Mouse (Mus musculus) embryonic facial prominence, embryonic 14.5 days (tissue): ENCODE data around the gene Fam49a. TPM values are rescaled to one million over a fixed set of nuclear protein-coding genes. Genes with fewer than 3 reads are reported as not detected.
A peak's percentile ranks its signal among the peaks of the same experiment; 100 is the strongest.

Experiments
- ATAC-seq: fragments of 200-750 bp; cut with Nextera tagmentation; 2 replicates; pipeline ENCODE4 v1.8.0; 2017; ENCODE audit warnings: low read depth, moderate number of reproducible peaks, moderate TSS enrichment
- DNase-seq: peaks from one replicate; pipeline ENCODE4 v3.0.0-alpha.2; 2015; ENCODE audit warnings: low spot score
- H3K27ac ChIP-seq: fragments of 300-500 bp; sonication (generic); replicated peaks from 2 replicates; pipeline ENCODE4 v1.5.1; 2014; ENCODE audit warnings: low read depth, mild to moderate bottlenecking, low read length, moderate library complexity
- H3K27me3 ChIP-seq: fragments of 300-500 bp; sonication (generic); replicated peaks from 2 replicates; pipeline ENCODE4 v1.6.1; 2014; ENCODE audit warnings: low read length; ENCODE audit not compliant: control insufficient read depth, insufficient read depth
- H3K36me3 ChIP-seq: fragments of 300-500 bp; sonication (generic); 2 replicates; pipeline ENCODE4 v1.6.1; 2014; ENCODE audit warnings: low read length, mixed read lengths; ENCODE audit not compliant: control insufficient read depth, insufficient read depth
- H3K4me1 ChIP-seq: fragments of 300-500 bp; sonication (generic); 2 replicates; pipeline ENCODE4 v1.6.1; 2014; ENCODE audit warnings: antibody characterized with exemption, low read length; ENCODE audit not compliant: control insufficient read depth, insufficient read depth
- H3K4me2 ChIP-seq: fragments of 300-500 bp; sonication (generic); 2 replicates; pipeline ENCODE4 v1.6.1; 2014; ENCODE audit warnings: low read depth, mild to moderate bottlenecking, low read length, moderate library complexity, mixed read lengths
- H3K4me3 ChIP-seq: fragments of 300-500 bp; sonication (generic); 2 replicates; pipeline ENCODE4 v1.5.1; 2014; ENCODE audit warnings: low read depth, mild to moderate bottlenecking, low read length
- H3K9ac ChIP-seq: fragments of 300-500 bp; sonication (generic); 2 replicates; pipeline ENCODE4 v1.6.1; 2014; ENCODE audit warnings: low read depth, mild to moderate bottlenecking, low read length, moderate library complexity, mixed read lengths
- H3K9me3 ChIP-seq: fragments of 300-500 bp; sonication (generic); 2 replicates; pipeline ENCODE4 v1.6.1; 2016; ENCODE audit warnings: low read length; ENCODE audit not compliant: control insufficient read depth
- WGBS: fragments of 180-500 bp; shearing (Covaris S2); extraction: QIAGEN DNeasy Blood & Tissue Kit; methylation state at CpG from one replicate; pipeline ENCODE4 v1.1.7; 2014; 5-methylcytosine and 5-hydroxymethylcytosine counted together
- polyA plus RNA-seq: library from polyadenylated mRNA; unstranded; fragments of >200 nt; fragmentation: Nextera tagmentation; extraction: Ambion mirVana; gene quantifications from 2 replicates; pipeline ENCODE4 v1.2.1, GENCODE M21; 2014

The Fam49a gene
- polyA plus RNA-seq, 1 experiment from 2014 or later, result 16.0 TPM

GRCm38 (mm10) chr12:12349645-12350288 is 87.8 kb downstream of the Fam49a start:
- no peaks in the 10 kb centered on the region for H3K36me3 ChIP-seq
- no peaks in the 10 kb centered on the region for H3K4me1 ChIP-seq
- WGBS, result 71% methylated on average over 6 of the region's 6 CpGs
- H3K27me3 ChIP-seq, result no peaks in the 10 kb centered on the region
- ATAC-seq (no peak), DNase-seq (no peak)
- H3K9me3 ChIP-seq, result no peaks in the 10 kb centered on the region
- H3K9ac ChIP-seq, result no peak overlapping the region
- H3K27ac ChIP-seq, result no peak overlapping the region
- no peak overlapping the region for H3K4me2 ChIP-seq
- H3K4me3 ChIP-seq, result no peak overlapping the region

GRCm38 (mm10) chr12:12351816-12352552 is 90.0 kb downstream of the Fam49a start:
- Histone ChIP-seq H3K4me3 (no peak overlapping the region), H3K27me3 (no peaks in the 10 kb centered on the region), H3K4me1 (no peaks in the 10 kb centered on the region), H3K9me3 (no peaks in the 10 kb centered on the region), H3K27ac (no peak overlapping the region), H3K9ac (no peak overlapping the region), H3K4me2 (no peak overlapping the region), H3K36me3 (no peaks in the 10 kb centered on the region)
- 64% methylated on average over 11 of the region's 11 CpGs for WGBS
- DNase-seq (no peak), ATAC-seq (no peak)

- Histone ChIP-seq H3K4me2 (no peak overlapping the region), H3K27me3 (no peaks in the 10 kb centered on the region), H3K4me3 (no peak overlapping the region), H3K27ac (no peak overlapping the region), H3K9ac (no peak overlapping the region), H3K4me1 (no peaks in the 10 kb centered on the region), H3K9me3 (no peaks in the 10 kb centered on the region), H3K36me3 (no peaks in the 10 kb centered on the region)
- 63% methylated on average over 10 of the region's 10 CpGs for WGBS
- ATAC-seq (no peak), DNase-seq (no peak)
These were observed 92.2 kb downstream of the Fam49a start for GRCm38 (mm10) chr12:12354115-12354653.

- Histone ChIP-seq H3K9ac (no peak overlapping the region), H3K4me2 (no peak overlapping the region), H3K27ac (no peak overlapping the region), H3K36me3 (no peaks in the 10 kb centered on the region), H3K9me3 (no peaks in the 10 kb centered on the region), H3K4me1 (no peaks in the 10 kb centered on the region), H3K27me3 (no peaks in the 10 kb centered on the region), H3K4me3 (no peak overlapping the region)
- DNase-seq (no peak), ATAC-seq (no peak)
- 84% methylated on average over 9 of the region's 9 CpGs for WGBS
These were observed 94.1 kb downstream of the Fam49a start for GRCm38 (mm10) chr12:12356048-12356447.

GRCm38 (mm10) chr12:12356463-12356862 is 94.5 kb downstream of the Fam49a start:
- Histone ChIP-seq H3K4me3 (no peak overlapping the region), H3K4me1 (no peaks in the 10 kb centered on the region), H3K9ac (no peak overlapping the region), H3K27me3 (no peaks in the 10 kb centered on the region), H3K36me3 (no peaks in the 10 kb centered on the region), H3K27ac (no peak overlapping the region), H3K4me2 (no peak overlapping the region), H3K9me3 (no peaks in the 10 kb centered on the region)
- ATAC-seq (no peak), DNase-seq (peak; percentile 61)
- 50% methylated on average over 1 of the region's 1 CpGs for WGBS

- no peak overlapping the region for H3K27ac ChIP-seq
- 76% methylated on average over 5 of the region's 5 CpGs for WGBS
- no peaks in the 10 kb centered on the region for H3K4me1 ChIP-seq
- no peaks in the 10 kb centered on the region for H3K9me3 ChIP-seq
- ATAC-seq (no peak), DNase-seq (no peak)
- 0 out of 2 replicates have a peak, but pooled peaks cover under 1% of the 10 kb centered on the region for H3K36me3 ChIP-seq
- no peak overlapping the region for H3K9ac ChIP-seq
- no peak overlapping the region for H3K4me2 ChIP-seq
- no peaks in the 10 kb centered on the region for H3K27me3 ChIP-seq
- H3K4me3 ChIP-seq, result no peak overlapping the region
These were observed 95.0 kb downstream of the Fam49a start for GRCm38 (mm10) chr12:12356946-12357345.

- 88% methylated on average over 5 of the region's 5 CpGs for WGBS
- Histone ChIP-seq H3K36me3 (0 out of 2 replicates have a peak, but pooled peaks cover 14% of the 10 kb centered on the region), H3K9me3 (no peaks in the 10 kb centered on the region), H3K27ac (no peak overlapping the region), H3K27me3 (no peaks in the 10 kb centered on the region), H3K4me2 (no peak overlapping the region), H3K9ac (no peak overlapping the region), H3K4me3 (no peak overlapping the region), H3K4me1 (no peaks in the 10 kb centered on the region)
- no peak for DNase-seq
- no peak for ATAC-seq
These were observed 98.0 kb downstream of the Fam49a start for GRCm38 (mm10) chr12:12359923-12360322.

GRCm38 (mm10) chr12:12362371-12362770 is 100.4 kb downstream of the Fam49a start:
- H3K27me3 ChIP-seq, result no peaks in the 10 kb centered on the region
- 53% methylated on average over 10 of the region's 10 CpGs for WGBS
- no peaks in the 10 kb centered on the region for H3K9me3 ChIP-seq
- no peak overlapping the region for H3K9ac ChIP-seq
- no peak for DNase-seq
- H3K4me1 ChIP-seq, result no peaks in the 10 kb centered on the region
- ATAC-seq, result no peak
- H3K4me3 ChIP-seq, result no peak overlapping the region
- 0 out of 2 replicates have a peak, but pooled peaks cover 15% of the 10 kb centered on the region for H3K36me3 ChIP-seq
- no peak overlapping the region for H3K27ac ChIP-seq
- H3K4me2 ChIP-seq, result no peak overlapping the region
